Mouse (Mus musculus): ENCODE measurements around the gene Jak1.

DNA sequence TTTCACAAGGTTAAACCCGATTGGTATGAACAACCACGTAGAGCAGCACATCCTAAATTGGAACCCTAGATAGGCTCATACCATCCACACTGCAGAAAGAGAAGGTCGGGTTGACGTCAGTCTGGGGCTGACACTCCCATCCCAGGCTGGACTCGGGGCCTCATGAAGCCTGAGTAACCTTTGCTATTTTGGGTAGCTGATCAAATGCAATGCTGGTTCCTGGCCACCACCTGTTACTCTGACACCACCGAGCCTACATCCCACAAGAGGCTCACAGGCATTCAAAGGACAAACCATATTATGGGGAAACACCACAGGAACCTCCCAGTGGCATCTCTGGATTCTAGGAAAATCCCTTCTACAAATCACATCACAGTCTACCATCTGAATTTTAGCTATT is 28.3 kb downstream of the Jak1 start:
- TF ChIP-seq CTCF (IDR thresholded peaks at IDR 0.05; ENCODE audit: low read depth, low read length) (no peak), POLR2A (IDR thresholded peaks at IDR 0.05; ENCODE audit: borderline replicate concordance, low read depth, low read length) (no peak)

Measured in bone marrow macrophage, adult 2 months (primary cell).